Mouse (Mus musculus) embryonic fibroblast, embryonic 13.5 days (primary cell): ENCODE measurements around the gene Hmgcl. TPM values are rescaled to one million over a fixed set of nuclear protein-coding genes. Genes with fewer than 3 reads are reported as not detected.

Experiments used
- H3K27ac ChIP-seq: 2 replicates; pipeline ENCODE4 v1.5.1; 2012; ENCODE audit warnings: low read length, control low read depth, inconsistent platforms; ENCODE audit not compliant: insufficient read depth
- H3K4me1 ChIP-seq: 2 replicates; pipeline ENCODE4 v1.6.1; 2011; ENCODE audit warnings: low read length; ENCODE audit not compliant: control insufficient read depth, insufficient read depth
- H3K4me3 ChIP-seq: 2 replicates; pipeline ENCODE4 v1.5.1; 2011; ENCODE audit warnings: mild to moderate bottlenecking, control low read depth, low read length; ENCODE audit not compliant: insufficient read depth
- CTCF ChIP-seq: IDR thresholded peaks from 2 replicates; pipeline ENCODE4 v1.5.1; 2011; ENCODE audit warnings: mild to moderate bottlenecking, control low read depth, low read length, moderate library complexity, borderline replicate concordance; ENCODE audit not compliant: insufficient read depth
- POLR2A ChIP-seq: IDR thresholded peaks from 2 replicates; pipeline ENCODE4 v1.6.1; 2011; ENCODE audit warnings: low read depth, mild to moderate bottlenecking, control low read depth, low read length, moderate library complexity
- polyA plus RNA-seq: library from polyadenylated mRNA; stranded (reverse); fragments of >200 nt; gene quantifications from 2 replicates; pipeline ENCODE4 v1.2.4, GENCODE M21; 2011; ENCODE audit warnings: low read depth; ENCODE audit not compliant: missing spikeins, insufficient read length

Gene Hmgcl
- polyA plus RNA-seq, 1 experiment, result 24.1 TPM

- no peak for TF ChIP-seq POLR2A
- TF ChIP-seq CTCF, result no peak
- Histone ChIP-seq H3K4me1 (no peaks in the 10 kb centered on the region), H3K4me3 (no peak overlapping the region), H3K27ac (no peak overlapping the region)
Observed at GRCm38 (mm10) chr4:136004107-136004675, 57.9 kb downstream of the Hmgcl start.

DNA sequence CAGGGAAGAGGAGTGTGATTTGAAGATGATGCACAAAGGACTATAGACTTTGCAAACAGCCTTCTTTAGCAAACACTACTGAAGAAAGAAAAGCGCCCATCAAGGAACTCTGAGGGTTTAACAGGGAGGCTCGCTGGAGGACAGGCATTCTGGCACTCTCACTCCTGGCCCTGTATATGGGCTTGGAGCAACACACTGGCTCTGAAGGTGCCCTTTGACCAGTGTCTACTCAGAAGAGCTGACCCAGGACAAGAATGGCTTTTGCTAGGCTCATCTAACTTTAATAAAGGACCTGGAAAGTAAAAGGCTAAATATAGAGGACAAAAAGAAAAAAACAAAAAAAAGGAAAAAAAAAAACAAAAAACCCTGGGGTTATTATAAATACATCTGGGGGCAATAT is 58.7 kb downstream of the Hmgcl start:
- no peak for TF ChIP-seq POLR2A
- no peak for TF ChIP-seq CTCF
- Histone ChIP-seq H3K27ac (no peak overlapping the region), H3K4me1 (no peaks in the 10 kb centered on the region), H3K4me3 (no peak overlapping the region)

DNA sequence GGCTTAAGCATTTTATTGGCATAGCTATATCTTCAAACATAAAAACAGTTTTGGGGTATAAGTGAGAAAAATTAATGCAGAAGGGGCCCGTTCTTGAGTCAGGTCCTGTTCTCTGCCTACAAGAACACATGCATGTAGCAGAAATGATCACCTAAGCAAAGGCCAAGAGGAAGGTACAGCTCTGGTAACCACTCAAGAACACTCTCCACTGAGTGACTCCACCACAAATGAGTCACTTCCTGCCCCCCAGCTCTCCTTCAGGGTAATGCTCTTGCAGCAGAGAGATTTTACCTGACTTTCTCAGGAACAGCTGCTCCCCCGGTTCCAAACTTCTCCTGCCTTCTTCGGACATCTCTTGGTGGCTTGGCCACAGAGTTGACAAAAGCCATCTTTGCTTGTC is 60.6 kb downstream of the Hmgcl start:
- no peak overlapping the region for H3K4me3 ChIP-seq
- H3K4me1 ChIP-seq, result no peaks in the 10 kb centered on the region
- H3K27ac ChIP-seq, result no peak overlapping the region
- no peak for TF ChIP-seq CTCF
- TF ChIP-seq POLR2A, result no peak

GRCm38 (mm10) chr4:136008782-136009447 is 62.7 kb downstream of the Hmgcl start:
- no peak overlapping the region for H3K4me3 ChIP-seq
- TF ChIP-seq CTCF, result no peak
- no peak for TF ChIP-seq POLR2A
- H3K4me1 ChIP-seq, result no peaks in the 10 kb centered on the region
- H3K27ac ChIP-seq, result no peak overlapping the region

DNA sequence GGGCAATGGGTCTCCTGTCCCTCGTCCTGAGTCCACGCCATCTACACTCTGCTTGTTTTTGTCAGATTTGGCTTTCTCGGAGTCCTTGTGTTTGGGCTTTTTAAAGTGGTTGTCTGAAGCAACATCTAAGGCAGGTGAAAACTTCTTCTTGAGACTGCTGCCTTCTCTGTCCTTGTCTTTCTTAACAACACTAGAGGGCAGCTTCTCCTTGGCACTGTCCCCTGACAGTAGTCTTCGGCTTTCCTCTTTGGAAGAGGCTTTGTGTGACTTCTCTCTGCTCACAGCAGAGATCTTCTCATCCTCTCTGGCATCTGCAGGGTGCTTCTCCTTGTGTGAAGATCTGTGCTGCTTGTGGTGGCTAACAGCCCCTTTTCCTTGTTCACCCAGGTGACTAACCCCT is 64.3 kb downstream of the Hmgcl start:
- H3K4me1 ChIP-seq, result no peaks in the 10 kb centered on the region
- no peak for TF ChIP-seq POLR2A
- TF ChIP-seq CTCF, result no peak
- H3K27ac ChIP-seq, result no peak overlapping the region
- no peak overlapping the region for H3K4me3 ChIP-seq

Other genes starting within 250 kb of the Hmgcl start
- gene Il22ra1, start 218.3 kb upstream of the Hmgcl start, polyA plus RNA-seq, result not detected in 2 replicates
- gene Myom3, start 186.7 kb upstream of the Hmgcl start, polyA plus RNA-seq, result not detected in 2 replicates
- 177 and 193 TPM in 2 replicates for gene Srsf10, start 90.7 kb upstream of the Hmgcl start, polyA plus RNA-seq
- 127 and 164 TPM in 2 replicates for gene Pnrc2, start 72.6 kb upstream of the Hmgcl start, polyA plus RNA-seq
- gene Cnr2, start 51.1 kb upstream of the Hmgcl start, polyA plus RNA-seq, result not detected in 2 replicates
- gene Fuca1, start 25.7 kb upstream of the Hmgcl start, polyA plus RNA-seq, result 90.2 and 92.2 TPM in 2 replicates
- gene Gale, start 17.3 kb downstream of the Hmgcl start, polyA plus RNA-seq, result 12.7 and 18.0 TPM in 2 replicates
- 31.6 and 35.5 TPM in 2 replicates for gene Lypla2, start 26.2 kb downstream of the Hmgcl start, polyA plus RNA-seq
- 17.5 and 22.1 TPM in 2 replicates for gene Pithd1, start 40.8 kb downstream of the Hmgcl start, polyA plus RNA-seq
- gene Eloa, start 75.3 kb downstream of the Hmgcl start, polyA plus RNA-seq, result 39.8 and 43.8 TPM in 2 replicates
- gene Rpl11, start 107.0 kb downstream of the Hmgcl start, polyA plus RNA-seq, result 1,040 and 1,174 TPM in 2 replicates
- gene Id3, start 197.0 kb downstream of the Hmgcl start, polyA plus RNA-seq, result 201 and 239 TPM in 2 replicates
- gene E2f2, start 225.9 kb downstream of the Hmgcl start, polyA plus RNA-seq, result 0.78 and 1.1 TPM in 2 replicates